ENCODE assay signal across 28 mouse cellular contexts in the genomic region with DNA sequence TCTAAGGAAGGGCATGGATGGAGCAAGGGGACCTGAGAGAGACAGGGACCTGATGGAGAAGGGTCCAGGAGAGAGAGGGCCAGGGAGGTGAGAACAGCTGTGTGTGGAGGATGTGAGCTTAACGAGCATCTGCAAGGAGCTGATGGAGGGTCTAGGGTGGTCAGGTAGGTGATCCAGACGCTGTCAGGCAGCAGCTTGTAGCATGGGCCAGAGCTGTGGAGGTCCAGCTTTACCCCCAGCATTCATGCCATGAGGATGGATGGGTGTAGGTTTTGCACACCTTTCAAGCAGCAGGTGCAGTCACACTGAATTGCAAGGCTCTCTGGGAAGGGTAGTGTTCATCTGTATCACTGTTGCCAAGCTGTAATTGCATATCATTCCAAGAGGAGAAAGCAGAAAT. TPM values are rescaled to one million over a fixed set of nuclear protein-coding genes. Genes with fewer than 3 reads are reported as not detected.
"Had no signal": no experiment of that assay in that cellular context is flagged by ENCODE, and none has a peak within 500 bp of the region (broad histone marks: within the 10 kb centered on the region; RNA-seq: fewer than 3 reads in every experiment).

No protein-coding gene starts in this region.

- ATAC-seq: forebrain, embryonic 13.5 days; forebrain, embryonic 14.5 days; forebrain, embryonic 15.5 days; forebrain, embryonic 16.5 days; forebrain, postnatal 0 days had no signal

- H3K4me2 ChIP-seq: embryonic facial prominence, embryonic 12.5 days; embryonic facial prominence, embryonic 13.5 days; embryonic facial prominence, embryonic 15.5 days; forebrain, embryonic 12.5 days; forebrain, embryonic 13.5 days; forebrain, embryonic 15.5 days had no signal

- H3K4me3 ChIP-seq: embryonic facial prominence, embryonic 10.5 days; embryonic facial prominence, embryonic 12.5 days; embryonic facial prominence, embryonic 13.5 days; embryonic facial prominence, embryonic 15.5 days; erythroblast, embryonic 14.5 days; forebrain, embryonic 10.5 days; forebrain, embryonic 12.5 days; forebrain, embryonic 13.5 days; forebrain, embryonic 15.5 days; gastrocnemius, adult 2 months; heart, adult 2 months had no signal

- DNase-seq: cerebellum, adult 2 months; cerebellum, adult 8-10 months; cerebellum, adult 9-10 months; cerebellum, adult 9-11 months; cerebellum, postnatal 10 days; cerebellum, postnatal 14 days; cerebellum, postnatal 25 days; cerebellum, postnatal 36 days; embryo, embryonic 11 days; forebrain, postnatal 0 days; gastrocnemius, adult 2 months; gastrocnemius, postnatal 10 days; gastrocnemius, postnatal 14 days; gastrocnemius, postnatal 25 days; gastrocnemius, postnatal 36 days; heart, adult 18-20 months; heart, adult 2 months had no signal

- H3K27me3 ChIP-seq: embryonic facial prominence, embryonic 12.5 days; embryonic facial prominence, embryonic 13.5 days; embryonic facial prominence, embryonic 15.5 days; forebrain, embryonic 12.5 days; forebrain, embryonic 13.5 days; forebrain, embryonic 15.5 days had no signal

RNA-seq across cellular contexts. Expression of gene Zfp14, which starts 31.6 kb away (rescaled TPM):
- polyA plus RNA-seq: erythroblast, embryonic 14.5 days had no signal

RNA-seq across cellular contexts. Expression of gene Zfp82, which starts 53.2 kb away (rescaled TPM):
- polyA plus RNA-seq: erythroblast, embryonic 14.5 days had no signal
